Mouse (Mus musculus) heart, postnatal 0 days (tissue): Measurements from ENCODE around the gene Tcap.

Experiments used
- CTCF ChIP-seq: IDR thresholded peaks from 2 replicates; pipeline ENCODE4 v1.5.1; 2016; ENCODE audit warnings: antibody characterized with exemption, control low read depth, low read depth
- EP300 ChIP-seq: IDR thresholded peaks from 2 replicates; pipeline ENCODE4 v1.6.1; 2016; ENCODE audit warnings: antibody characterized with exemption, low read depth

DNA sequence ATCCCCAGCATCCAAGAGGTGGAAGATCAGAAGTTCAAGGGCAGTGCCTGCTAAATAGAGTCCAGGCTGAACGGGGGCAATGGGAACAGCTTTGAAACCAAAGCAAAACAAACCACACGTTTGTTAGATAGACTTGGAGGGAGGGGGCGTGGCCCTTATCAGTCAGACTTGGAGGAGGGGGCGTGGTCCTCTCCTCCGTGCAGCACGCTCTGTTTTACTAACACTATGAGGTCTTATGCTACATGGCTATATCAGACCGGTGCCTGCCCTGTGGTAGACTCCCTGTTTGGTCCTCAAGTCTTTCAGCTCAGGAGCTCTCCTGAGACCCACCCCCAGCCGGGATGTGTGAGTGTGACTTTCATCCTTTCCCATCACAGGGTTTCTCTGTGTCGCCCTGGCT lies 48.4 kb upstream of the Tcap start:
- no peak for TF ChIP-seq CTCF
- TF ChIP-seq EP300: no peak
